Mouse (Mus musculus) right cerebral cortex, postnatal 25 days (tissue): ENCODE data around the gene 2310033P09Rik.
"Not testable (repeated sequence)": the region's sequence is repeated elsewhere in the genome, so short reads cannot be mapped to it uniquely, and the experiment has no call there.

Experiments
- DNase-seq: peaks from one replicate; pipeline ENCODE4 v3.0.0; 2022

2310033P09Rik gene

DNA sequence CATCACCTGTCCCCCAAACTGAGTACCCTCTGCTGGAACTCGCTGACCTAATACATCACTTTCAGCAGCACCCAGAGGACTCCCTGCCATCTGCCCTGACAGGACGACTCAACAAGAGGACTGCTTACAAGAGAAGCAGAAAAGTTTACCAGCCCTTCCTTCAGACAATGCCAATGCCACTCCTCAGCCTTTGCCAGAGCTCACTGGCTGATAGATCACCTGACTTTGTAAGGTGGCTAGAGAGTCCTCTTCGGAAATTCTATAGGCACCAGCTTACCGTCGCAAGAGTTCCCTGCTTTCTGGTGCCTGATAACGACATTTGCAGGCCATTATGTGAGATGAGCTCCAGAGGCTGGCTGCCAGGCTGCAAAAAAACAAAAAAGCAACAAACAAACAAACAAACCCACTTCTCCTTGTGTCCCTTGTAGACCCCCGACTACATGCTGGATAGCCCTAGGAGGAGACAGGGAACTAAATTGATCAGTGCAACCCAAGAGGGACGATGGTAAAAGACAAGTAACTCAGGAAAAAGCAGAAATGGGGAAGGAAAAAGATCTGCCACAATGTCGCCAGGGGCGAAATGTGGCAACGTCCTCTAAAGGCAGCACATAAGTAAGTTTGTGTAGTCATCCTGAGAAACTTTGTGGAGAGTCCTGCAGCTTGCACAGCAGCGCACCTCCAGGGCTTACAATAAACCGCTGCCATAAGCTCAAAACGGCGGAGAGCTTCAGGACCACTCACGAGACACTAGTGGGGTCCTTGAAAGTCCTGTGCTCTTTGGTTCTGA, 6.7 kb upstream of the 2310033P09Rik start:
- no peak for DNase-seq

DNA sequence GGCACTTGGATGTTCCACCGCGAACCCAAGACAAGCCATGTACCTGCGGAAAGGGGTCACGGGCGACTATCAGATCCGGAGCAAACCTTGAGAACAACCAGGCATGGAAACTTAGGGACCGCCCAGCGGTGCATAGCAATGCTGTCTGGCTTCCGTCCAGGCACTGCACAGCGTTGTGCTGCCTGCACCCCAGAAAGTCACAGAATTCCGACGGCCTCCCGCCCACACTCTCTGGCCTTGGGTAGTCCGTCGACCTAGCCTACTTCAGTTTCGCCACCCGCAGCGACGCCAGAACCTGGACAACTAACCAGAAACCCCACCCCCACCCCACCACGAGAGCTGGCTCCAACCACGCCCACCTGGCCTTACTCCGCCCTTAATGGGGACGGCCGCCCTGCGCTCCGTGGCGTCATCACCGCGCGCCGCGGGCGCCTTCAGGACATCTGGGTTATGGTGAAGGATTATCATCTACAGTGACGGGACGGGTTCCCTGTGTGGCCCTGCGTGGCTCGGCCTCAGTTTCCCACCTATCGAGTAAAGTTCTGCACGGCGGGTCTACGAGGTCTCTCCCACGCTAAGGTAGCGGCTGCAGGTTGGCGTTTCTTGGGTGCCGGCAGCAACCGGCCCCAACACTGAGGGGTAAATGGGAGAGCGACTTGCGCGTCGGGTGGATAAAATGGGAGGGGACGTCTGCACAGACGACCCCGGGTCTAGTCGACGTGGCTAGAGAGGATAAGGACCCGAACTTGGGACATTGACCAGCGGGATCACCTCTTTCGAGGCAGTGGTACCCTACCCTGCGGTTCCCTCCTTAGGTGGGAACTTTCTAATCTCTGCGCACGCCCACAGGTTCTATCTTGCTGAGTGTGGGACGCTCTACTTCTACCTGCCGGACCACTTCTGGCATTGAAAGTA, 5.8 kb upstream of the 2310033P09Rik start, which contains the start of gene Mrpl55:
Mrpl55 (plus strand) TSS at position 406 of the 915 bp plus-strand sequence.
- DNase-seq, result peak; percentile 91

DNA sequence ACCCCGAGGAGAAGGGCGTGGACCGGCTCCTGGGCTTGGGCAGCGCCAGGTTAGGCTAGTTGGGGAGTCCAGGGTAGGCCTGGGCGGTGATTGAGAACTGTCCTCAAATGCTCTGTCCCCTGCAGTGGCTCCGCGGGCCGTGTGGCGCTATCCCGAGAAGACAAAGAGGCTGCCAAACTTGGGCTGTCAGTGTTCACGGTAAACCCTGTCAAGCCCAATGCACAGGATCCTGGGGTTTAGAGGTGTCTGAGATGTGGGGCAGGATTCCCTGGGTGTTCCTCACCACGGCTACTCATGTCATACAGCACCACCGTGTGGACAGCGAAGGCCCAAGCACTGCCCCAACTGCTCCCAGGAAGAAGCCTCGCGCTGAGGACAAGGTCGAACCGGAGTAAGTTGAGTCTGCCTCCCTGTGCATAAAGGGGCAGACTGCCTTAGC, 901 bp downstream of the 2310033P09Rik start:
- peak; percentile 52 for DNase-seq

DNA sequence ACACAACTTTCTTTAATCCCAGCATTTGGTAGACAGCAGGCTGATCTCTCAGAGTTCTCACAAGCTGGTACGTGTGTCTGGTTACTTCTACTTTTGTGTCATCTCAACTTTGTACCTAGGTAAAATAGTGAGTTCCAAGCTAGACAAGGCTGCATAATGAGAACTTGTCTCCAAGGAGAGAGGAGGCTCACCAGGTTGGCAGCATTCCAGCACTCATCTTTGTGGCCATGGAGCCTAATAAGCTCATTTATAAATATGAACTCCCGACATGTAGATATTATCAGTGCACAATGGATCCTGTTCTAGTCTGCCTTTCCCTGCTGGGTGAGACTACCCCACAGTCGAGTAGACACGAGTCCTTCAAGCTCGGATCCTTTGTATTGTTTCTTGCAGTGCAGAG, 1.5 kb downstream of the 2310033P09Rik start:
- DNase-seq, result no peak

DNA sequence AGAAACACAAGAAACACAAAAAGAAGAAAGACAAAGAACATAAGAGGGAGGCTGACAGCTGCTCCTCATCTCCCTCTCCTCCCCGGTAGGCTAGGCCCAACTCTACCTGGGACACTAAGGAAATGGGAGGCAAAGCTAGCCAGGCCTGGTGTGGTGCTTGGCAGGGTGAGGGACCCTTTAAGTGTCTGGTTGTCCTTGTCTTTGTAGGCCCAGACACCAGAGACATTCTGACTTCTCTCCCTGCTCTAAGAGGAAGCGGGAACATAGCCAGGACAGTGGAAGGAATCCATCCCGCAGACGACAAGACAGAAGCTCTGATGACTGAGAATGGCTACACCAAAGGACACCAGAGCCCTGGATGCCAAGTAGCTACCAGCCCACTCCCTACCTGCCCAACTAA, 1.9 kb downstream of the 2310033P09Rik start:
- no peak for DNase-seq

DNA sequence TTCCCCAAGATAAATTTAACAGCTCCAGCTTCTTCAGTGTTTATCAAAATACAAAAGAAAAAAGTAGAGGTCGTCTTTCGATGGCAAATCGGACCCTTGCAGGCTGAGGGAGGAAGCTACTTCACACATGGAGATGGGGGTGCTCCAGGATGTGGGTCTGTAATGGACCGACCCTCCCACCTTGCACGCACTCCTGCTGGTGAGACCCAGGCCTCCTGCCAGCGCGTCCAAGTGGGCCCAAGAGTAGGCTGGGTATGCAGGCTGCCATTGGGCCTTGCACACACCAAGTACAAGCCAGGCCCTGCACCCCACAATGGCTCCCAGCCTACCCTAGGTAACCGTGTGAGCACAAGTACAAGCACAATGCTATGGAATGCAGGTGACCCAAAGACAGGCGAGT, 3.4 kb downstream of the 2310033P09Rik start:
- DNase-seq, result not testable (repeated sequence)

DNA sequence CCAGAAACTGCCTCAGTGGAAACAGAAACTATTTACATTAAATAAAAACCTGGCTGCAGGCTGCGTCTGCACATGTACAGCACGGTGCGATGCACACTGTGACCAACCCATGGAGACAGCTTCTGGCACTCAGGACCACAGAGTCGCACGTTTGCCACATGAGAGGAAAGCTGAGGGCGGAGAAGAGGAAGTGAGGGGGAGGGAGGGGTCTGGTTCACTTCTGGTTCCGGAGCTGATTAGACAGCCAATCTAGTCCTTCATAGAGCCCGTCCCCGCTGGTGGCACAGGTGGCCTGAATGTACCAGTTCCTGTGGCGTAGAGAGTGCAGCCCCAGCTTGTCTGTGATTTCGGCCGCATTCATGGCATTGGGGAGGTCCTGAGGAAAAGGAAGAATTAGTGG, 4.2 kb downstream of the 2310033P09Rik start:
- DNase-seq, result not testable (repeated sequence)

DNA sequence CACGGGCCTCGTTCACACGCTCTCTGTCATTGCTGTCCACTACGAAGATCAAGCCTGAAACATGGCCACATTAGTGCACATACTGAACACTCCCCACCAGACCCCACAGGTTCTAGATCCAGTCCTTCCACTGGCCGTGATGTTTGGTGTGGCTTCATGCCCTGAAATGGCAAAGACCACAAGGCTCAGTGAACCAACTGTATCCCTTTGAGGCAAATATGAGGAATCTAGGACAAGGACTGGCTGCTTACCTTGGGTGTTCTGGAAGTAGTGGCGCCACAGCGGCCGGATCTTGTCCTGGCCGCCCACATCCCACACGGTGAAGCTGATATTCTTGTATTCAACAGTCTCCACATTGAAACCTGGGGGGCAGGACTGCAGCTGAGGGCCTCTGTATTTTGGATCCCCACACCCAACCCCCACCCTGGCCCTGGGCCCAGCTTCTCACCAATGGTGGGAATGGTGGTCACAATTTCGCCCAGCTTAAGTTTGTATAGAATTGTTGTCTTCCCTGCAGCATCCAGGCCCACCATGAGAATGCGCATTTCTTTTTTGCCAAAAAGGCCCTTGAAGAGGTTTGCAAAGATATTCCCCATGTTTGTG, 4.9 kb downstream of the 2310033P09Rik start:
- DNase-seq, result no peak

DNA sequence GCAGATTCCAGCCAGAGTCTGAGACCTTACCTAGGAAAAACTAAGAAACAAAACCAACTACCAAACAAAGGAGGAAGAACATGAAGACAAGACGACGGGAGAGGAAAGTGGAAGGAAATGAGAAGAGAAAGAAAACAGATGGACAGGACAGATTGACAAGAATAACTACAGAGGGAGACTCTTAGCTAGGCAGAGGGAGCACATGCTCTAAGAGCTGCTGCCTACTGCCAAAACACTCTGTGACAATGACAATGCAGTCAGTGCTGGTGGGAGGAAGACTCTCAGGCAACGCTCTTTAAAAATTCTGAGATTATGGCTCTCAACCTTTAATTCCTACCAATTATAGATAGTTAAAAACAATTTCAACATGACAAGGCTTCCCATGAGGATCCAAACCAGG, 8.8 kb downstream of the 2310033P09Rik start:
- no peak for DNase-seq

DNA sequence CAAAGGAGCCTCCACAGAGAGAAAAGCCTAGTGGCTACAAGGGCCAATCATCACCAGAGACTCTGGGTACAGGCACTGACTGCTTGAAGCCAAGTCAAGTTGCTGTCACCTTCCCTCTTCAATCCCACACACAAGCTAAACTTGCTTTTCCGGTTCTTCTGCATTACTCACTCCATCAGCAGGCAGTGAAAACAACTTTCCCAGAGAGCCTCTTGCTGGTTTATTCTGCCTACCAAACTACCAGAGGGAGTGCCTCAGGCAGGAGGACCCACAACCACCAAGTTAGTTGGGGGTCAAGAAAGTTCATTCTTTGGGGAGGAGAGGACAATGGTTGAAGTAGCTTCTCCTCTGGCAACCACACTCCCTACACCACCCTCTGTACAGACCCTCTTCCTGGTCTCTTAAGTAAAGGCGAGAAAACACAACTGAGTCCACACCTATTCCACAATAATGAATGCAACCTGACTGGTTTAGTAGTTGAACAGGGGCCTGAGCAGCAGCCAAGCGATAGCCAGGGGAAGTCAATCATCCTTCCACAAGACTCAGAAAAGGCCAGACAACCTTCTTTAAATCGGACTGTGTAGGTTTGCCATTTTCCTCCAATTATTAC, 10.4 kb downstream of the 2310033P09Rik start:
- DNase-seq, result no peak

DNA sequence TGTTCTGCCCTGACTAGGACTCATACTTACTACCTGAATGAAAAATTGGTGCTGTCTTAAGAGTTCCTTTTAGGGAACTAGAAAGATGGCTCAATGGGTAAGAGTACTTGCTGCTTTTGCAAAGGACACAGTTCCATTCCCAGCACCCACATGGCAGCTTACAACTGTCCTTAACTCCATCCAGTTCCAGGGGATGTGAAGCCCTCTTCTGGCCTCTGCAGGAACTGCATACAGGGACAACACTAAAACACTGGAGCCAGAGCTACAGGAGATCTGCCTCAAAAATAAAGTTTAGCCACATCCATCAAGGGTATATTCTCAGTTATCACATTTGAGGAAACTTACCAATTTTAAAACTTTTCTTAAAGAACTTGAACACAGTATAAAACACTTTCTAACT, 10.9 kb downstream of the 2310033P09Rik start:
- no peak for DNase-seq

DNA sequence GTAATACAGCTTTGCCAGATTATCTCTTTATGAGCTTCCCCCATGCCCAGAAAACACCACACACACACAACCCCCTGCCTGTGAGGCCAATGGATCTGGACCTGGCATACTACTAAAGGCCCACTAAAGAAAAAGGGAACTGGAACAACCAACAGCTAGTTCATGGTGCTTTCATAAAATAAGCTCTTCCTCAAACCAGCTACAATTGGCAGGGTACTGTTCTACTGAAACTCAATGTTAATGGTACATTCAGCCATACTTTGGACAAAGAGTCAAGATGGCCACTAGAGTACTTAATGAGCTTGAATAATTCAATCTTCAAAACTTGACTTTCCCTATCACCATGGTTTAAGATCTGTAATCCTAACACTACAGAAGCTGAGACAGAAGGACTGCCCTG, 13.5 kb downstream of the 2310033P09Rik start:
- no peak for DNase-seq

DNA sequence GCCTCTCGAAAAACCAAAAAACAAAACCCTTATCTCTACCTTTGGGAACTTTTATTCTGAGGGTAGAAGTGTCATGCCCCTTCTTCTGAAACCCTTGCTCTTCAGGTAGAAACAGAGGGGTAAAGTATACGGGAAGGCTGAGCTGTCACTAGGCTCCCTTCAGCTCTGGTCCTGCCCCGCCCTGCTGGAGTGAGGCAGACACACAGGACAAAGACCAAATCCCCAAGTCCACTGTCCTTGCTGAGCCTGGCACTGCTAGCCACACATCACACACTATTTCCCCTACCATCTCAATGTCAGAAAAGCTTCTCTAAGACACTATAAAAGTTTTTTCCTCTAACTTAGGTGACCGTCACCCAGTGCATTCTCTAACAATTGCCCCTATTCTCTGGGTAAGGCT, 14.2 kb downstream of the 2310033P09Rik start:
- DNase-seq, result no peak

DNA sequence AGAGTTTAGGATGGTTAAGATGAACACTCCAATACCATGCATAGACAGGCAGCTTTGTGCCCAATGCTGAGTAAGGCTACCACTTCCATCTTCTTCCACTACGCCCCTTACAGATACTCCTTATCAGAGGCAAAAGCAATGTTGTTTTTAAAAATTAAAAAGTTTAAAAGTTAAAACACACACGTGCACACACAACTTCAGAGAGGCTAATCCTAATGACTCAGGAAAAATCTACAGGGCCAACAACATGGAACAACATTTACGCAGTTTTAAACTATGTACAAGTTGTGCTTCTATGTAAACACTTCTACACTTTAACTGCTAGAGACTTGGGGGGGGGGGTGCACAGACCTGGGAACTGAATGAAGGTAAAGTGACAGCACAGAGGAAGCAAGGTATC, 15.9 kb downstream of the 2310033P09Rik start:
- no peak for DNase-seq

DNA sequence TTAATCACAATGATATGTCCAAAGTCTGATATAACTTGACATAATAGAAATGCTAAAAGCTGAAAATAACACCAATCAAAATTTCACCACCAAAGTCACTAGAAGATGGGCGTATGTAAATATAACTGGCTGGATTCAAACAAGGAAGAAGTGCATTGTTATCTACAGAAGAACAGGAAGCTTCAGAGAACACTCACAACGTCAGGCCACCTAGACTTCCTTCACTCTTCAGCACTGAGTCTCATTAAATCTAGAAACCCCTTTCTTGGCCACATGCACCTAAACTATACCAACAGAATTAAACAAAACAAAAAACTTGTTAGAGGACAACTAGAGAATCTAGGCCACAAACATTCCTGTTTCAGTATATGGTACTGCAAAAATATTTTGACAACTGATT, 16.3 kb downstream of the 2310033P09Rik start:
- DNase-seq, result no peak

DNA sequence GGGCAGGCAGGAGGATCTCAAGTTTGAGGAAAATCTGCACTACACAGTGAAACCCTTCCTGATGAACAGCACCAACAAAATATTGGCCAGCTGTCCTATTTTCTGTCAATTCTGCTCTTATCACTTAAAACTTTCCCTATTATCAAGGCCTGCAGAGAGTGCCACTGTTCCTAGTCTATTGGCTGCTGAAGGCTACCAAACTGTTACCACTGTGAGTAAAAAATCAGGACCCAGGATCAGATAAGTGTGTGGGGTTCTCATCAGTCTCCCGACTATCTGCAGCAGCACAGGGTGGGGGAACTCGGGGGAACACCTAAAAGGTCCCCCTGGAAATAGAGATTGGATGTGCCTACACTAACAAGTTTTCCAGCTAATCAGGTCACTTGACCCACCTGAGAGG, 17.0 kb downstream of the 2310033P09Rik start:
- no peak for DNase-seq

DNA sequence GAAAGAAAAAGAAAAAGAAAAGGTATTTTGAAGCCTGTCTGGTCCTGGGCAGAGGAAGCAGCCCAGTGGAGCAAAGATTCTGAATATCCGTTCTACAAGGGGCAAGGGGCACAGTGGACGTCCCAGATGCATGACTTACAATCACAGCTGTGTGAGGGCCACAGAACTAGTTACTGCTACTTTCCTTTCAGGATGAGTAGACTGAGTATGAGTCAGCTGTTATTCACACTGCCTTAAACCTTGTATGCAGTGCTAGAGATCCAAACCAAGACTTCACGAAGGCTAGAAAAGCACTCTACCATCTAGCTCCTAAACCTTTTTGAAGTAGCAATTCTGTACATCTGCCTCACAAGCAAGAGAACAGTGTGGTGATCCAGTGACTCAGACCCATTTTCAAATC, 18.1 kb downstream of the 2310033P09Rik start:
- no peak for DNase-seq

DNA sequence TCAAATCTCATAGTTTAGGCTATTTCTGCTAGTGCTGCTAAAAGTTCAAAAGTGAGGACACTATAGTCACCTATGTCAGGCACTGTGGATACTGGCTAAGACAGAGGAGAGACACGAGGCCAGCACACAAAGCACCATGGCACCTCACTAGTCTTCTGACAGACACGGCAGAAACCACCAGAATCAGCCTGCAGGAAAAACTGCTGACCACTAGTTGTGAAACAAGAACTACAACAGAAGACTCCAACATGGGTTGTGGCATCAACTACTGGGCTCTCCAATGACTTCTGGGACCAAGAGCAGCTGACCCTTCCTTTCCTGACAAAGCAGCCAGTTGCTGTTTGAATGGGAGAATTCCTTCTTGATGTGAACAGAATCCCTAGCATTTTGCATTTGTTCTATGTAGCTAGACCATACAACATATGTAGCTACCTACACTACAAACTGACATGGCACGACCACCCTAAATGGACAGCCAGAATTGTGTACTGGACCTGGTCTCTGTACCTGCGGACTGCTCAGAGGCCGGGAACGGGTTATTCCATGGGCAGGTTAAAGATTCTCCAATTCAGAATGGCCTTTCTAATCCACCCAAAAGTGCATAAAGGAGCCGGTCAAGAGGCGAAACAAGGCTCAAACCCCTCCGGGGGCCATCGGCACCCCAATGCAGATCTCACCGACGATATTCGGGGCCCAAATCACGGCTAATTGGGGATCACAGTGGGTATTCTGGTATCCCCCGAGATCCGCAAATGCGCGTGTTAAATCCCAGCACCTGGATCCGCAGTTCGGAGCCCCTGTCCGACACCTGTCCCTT, 18.9 kb downstream of the 2310033P09Rik start:
- DNase-seq, result no peak

DNA sequence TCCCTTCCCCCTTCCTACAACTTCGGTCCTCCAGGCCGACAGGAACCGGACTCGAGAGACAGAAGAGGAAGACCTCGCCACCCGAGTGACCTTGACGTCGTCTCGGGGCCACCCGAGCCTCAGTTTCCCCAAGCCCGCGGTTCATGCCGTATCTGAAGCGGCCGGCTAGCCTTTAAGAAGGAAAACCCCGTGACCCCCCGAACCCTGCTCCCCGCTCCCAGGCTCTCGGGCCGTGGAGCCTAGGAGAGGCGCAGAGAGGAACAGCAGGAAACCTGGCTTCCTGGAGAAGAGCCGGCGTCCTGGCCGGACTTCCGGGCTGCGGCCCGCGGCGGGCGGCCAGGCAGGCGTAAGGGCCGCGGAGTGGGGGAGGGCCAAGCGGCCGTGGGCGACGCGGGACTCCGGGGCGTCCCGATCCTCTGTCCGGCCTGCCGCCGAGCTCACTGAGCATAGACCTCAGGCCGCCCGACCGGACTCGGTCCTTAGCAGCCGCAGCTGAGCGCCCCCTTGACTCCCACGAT, 19.5 kb downstream of the 2310033P09Rik start:
- no peak for DNase-seq

DNA sequence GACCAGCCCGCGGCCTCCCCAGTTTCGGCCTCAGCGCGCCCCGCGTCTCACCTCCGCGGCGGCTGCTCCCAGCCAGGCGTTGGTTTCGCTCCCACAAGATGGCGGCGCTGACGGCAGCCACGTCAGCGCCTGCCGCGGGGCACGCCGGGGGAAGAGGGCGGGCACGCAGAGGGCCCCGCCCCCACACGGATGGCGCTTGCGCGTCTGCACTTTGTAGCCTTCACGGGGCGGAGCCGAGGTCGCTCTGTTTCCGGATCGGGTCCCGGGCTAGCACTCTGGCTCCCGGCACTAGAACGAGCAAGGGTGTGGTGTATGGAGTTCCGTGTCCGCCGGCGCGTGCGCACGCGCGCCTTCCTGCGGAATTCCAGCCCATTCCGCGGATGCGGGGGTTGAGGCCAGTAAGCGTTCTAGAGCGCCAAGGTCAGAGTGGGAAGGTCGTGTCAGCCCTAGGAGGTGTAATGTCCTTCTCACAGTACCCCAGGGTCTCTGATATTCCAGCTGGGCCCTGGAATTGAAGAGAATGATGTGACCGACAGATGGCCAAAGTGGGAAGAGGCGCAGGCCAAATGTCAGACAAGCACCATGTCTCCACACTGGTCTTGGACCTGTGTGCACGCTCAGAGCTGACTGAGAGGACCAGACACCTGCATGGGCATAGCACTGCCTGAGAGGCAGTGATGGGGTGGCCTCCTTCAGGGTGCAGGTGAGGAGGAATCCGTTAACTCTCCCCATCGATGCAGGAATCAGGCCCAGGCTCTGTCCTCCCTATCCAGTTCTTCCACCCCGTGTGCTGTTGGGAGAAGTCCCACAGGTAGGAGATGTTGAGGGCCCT, 20.2 kb downstream of the 2310033P09Rik start, which contains the start of gene Arf1:
Arf1 (minus strand) TSS at position 149 of the 832 bp plus-strand sequence.
- peak; percentile 97 for DNase-seq
